Mouse (Mus musculus): Measurements from ENCODE around the gene Stub1. TPM values are rescaled to one million over a fixed set of nuclear protein-coding genes. Genes with fewer than 3 reads are reported as not detected.

Stub1 gene
- polyA plus RNA-seq, 1 experiment from 2014 or later: 322 TPM

GRCm38 (mm10) chr17:25843122-25843521 is 9.9 kb upstream of the Stub1 start:
- 92% methylated on average over 4 of the region's 4 CpGs for WGBS
- no peaks in the 10 kb centered on the region for H3K27me3 ChIP-seq (ENCODE audit: control insufficient read depth, insufficient read depth, low read length)
- no peak for DNase-seq (ENCODE audit: low spot score)
- peaks cover 6% of the 10 kb centered on the region for H3K4me1 ChIP-seq (replicated peaks; ENCODE audit: control insufficient read depth, insufficient read depth, low read length)
- H3K4me3 ChIP-seq (ENCODE audit: low read depth, low read length): peak overlapping the region; percentile 83
- H3K27ac ChIP-seq (ENCODE audit: low read depth, low read length): no peak overlapping the region
- H3K4me2 ChIP-seq (ENCODE audit: low read depth, low read length, severe bottlenecking): peak overlapping the region; percentile 97
- no peak overlapping the region; the same call in 1 of the 2 replicates for H3K9ac ChIP-seq (ENCODE audit: low read length)
- H3K9me3 ChIP-seq (ENCODE audit: control insufficient read depth, low read length): no peaks in the 10 kb centered on the region
- peaks cover 19% of the 10 kb centered on the region for H3K36me3 ChIP-seq (ENCODE audit: control insufficient read depth, insufficient read depth, low read length)
- ATAC-seq (replicated peaks; ENCODE audit: low FRiP score): no peak

DNA sequence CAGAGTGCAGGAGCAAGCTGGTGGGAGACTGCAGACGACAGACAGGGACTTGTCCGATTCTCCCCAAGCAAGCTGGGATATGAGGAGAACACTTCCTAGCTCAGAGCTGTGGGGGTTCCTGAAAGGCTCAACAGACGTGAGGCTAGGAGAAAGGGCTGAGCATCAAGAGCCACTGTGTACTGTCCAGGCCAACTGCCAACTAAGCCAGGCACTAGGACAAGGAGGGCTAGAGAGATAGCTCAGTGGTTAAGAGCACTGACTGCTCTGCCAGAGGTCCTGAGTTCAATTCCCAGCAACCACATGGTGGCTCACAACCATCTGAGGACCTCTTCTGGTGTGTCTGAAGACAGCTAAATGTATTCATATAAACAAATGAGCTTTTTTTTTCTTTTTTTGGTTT is 9.3 kb upstream of the Stub1 start:
- Histone ChIP-seq H3K36me3 (ENCODE audit: control insufficient read depth, insufficient read depth, low read length) (peaks cover 19% of the 10 kb centered on the region), H3K4me3 (ENCODE audit: low read depth, low read length) (no peak overlapping the region), H3K4me1 (replicated peaks; ENCODE audit: control insufficient read depth, insufficient read depth, low read length) (peaks cover 7% of the 10 kb centered on the region), H3K9ac (ENCODE audit: low read length) (no peak overlapping the region), H3K9me3 (ENCODE audit: control insufficient read depth, low read length) (no peaks in the 10 kb centered on the region), H3K27ac (ENCODE audit: low read depth, low read length) (no peak overlapping the region), H3K4me2 (ENCODE audit: low read depth, low read length, severe bottlenecking) (no peak overlapping the region), H3K27me3 (ENCODE audit: control insufficient read depth, insufficient read depth, low read length) (no peaks in the 10 kb centered on the region)
- DNase-seq (ENCODE audit: low spot score): no peak
- 81% methylated on average over 3 of the region's 3 CpGs for WGBS
- no peak for ATAC-seq (replicated peaks; ENCODE audit: low FRiP score)

DNA sequence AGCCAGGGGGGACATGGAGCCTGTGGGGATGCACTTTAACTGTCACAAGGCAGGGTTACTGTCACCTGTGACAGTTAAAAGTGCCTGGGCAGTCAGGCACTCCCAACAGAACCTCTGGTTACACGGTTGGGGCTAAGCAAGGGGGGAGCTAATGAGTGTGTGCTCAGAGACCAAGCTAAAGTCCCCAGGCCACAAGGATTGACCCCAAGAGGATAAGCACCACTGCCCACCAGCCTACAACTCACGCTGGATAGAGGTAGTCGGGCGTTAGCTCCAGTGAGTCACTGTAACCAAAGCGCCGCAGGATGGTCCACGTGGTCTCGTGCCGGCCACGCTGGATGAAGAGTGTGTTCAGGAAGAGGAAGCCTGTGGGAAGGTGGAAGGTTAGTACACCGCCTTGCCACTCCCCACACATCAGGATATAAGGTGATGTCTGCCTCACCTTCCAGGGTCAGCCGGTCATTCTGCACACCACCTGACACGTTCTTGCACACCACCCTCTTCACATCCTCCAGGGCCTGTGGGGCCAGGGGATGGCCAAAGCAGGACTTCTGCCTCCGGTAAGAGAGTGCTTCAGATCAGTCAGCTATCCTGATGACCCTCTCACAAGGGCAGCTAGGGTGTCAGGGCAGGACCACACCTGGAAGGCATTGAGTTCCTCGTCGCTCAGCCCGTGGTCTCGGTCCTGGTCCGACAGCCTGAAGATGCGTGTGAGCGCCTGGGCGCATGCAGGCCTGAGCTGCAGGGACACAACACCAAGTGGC is 8.1 kb upstream of the Stub1 start, which contains the start of gene Gm20683:
Gene Gm20683, minus strand, starts transcription at position 647 of the 764 bp plus-strand sequence.
- no peak for ATAC-seq (replicated peaks; ENCODE audit: low FRiP score)
- H3K4me2 ChIP-seq (ENCODE audit: low read depth, low read length, severe bottlenecking): no peak within 1 kb of the TSS
- H3K27ac ChIP-seq (ENCODE audit: low read depth, low read length): no peak within 1 kb of the TSS
- H3K9me3 ChIP-seq (ENCODE audit: control insufficient read depth, low read length): no peaks in the 10 kb centered on the region
- H3K36me3 ChIP-seq (ENCODE audit: control insufficient read depth, insufficient read depth, low read length): peaks cover 19% of the 10 kb centered on the region
- H3K4me3 ChIP-seq (ENCODE audit: low read depth, low read length): no peak within 1 kb of the TSS
- WGBS: 93% methylated on average over 22 of the region's 22 CpGs
- no peak within 1 kb of the TSS for H3K9ac ChIP-seq (ENCODE audit: low read length)
- peaks cover 17% of the 10 kb centered on the region for H3K4me1 ChIP-seq (replicated peaks; ENCODE audit: control insufficient read depth, insufficient read depth, low read length)
- no peaks in the 10 kb centered on the region for H3K27me3 ChIP-seq (ENCODE audit: control insufficient read depth, insufficient read depth, low read length)
- DNase-seq (ENCODE audit: low spot score): no peak

DNA sequence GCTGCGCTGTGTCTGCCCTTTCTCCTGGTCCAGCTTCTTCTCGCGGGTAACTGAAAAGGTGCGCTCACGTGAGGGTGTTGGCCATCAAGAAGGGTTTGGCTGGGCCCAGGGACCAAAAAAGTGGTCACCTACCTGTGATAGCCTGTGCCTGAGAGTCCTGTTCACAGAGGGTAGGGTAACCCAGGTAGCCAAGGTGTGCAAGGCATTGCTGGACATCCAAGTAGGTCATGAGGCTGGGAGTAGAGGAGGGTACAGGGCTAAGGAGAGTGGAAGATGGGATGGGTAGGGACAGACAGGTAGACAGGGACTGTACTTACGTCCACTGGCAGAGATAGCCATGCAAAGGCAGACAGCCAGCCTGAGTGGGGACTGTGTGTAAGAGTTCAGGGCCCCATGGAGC is 7.3 kb upstream of the Stub1 start:
- 92% methylated on average over 6 of the region's 6 CpGs for WGBS
- ATAC-seq (replicated peaks; ENCODE audit: low FRiP score) (no peak), DNase-seq (ENCODE audit: low spot score) (no peak)
- peaks cover 19% of the 10 kb centered on the region for H3K36me3 ChIP-seq (ENCODE audit: control insufficient read depth, insufficient read depth, low read length)
- no peak overlapping the region for H3K9ac ChIP-seq (ENCODE audit: low read length)
- H3K4me2 ChIP-seq (ENCODE audit: low read depth, low read length, severe bottlenecking): no peak overlapping the region
- peaks cover 18% of the 10 kb centered on the region for H3K4me1 ChIP-seq (replicated peaks; ENCODE audit: control insufficient read depth, insufficient read depth, low read length)
- H3K4me3 ChIP-seq (ENCODE audit: low read depth, low read length): no peak overlapping the region
- H3K9me3 ChIP-seq (ENCODE audit: control insufficient read depth, low read length): no peaks in the 10 kb centered on the region
- no peak overlapping the region for H3K27ac ChIP-seq (ENCODE audit: low read depth, low read length)
- no peaks in the 10 kb centered on the region for H3K27me3 ChIP-seq (ENCODE audit: control insufficient read depth, insufficient read depth, low read length)

DNA sequence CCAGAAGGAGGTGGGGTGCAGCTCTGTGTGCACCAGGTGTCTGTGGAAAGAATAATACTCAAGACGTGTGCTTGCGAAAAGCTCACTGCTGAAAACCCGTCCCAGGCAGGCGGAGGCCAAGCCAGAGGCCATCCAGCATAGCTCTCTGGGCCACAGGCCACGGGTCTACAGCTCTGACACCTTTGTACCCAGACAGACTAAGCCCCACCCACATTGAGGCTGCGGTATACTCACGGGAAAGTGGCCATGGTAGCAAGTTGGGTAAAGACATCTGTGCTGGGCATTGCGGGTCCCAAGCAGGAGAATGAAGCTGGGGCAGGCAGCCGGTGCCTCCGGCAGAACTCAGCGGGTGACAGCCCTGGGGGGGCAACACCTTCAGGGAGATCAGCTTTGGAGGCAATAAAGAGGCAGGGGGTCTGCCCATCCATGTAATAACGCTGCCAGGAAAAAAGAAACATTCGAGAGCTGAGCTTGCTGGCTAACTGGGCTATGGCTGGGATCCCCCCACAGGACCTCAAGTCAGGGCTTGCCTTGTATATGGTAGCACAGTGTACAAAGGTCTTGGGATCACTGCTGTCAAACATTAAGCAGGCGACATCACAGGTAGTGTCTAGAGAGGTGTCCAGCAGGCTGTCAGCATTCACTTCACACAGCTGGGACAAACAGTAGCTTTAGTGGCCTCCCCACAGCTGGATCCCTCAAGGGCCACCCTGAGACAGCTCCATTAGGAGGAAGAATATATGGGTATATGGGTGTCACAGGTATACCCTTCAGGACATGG is 6.4 kb upstream of the Stub1 start:
- Histone ChIP-seq H3K27ac (ENCODE audit: low read depth, low read length) (no peak overlapping the region), H3K4me3 (ENCODE audit: low read depth, low read length) (no peak overlapping the region), H3K27me3 (ENCODE audit: control insufficient read depth, insufficient read depth, low read length) (no peaks in the 10 kb centered on the region), H3K9me3 (ENCODE audit: control insufficient read depth, low read length) (no peaks in the 10 kb centered on the region), H3K9ac (ENCODE audit: low read length) (no peak overlapping the region), H3K36me3 (ENCODE audit: control insufficient read depth, insufficient read depth, low read length) (peaks cover 19% of the 10 kb centered on the region), H3K4me2 (ENCODE audit: low read depth, low read length, severe bottlenecking) (no peak overlapping the region), H3K4me1 (replicated peaks; ENCODE audit: control insufficient read depth, insufficient read depth, low read length) (peaks cover 23% of the 10 kb centered on the region)
- 88% methylated on average over 14 of the region's 14 CpGs for WGBS
- DNase-seq (ENCODE audit: low spot score) (no peak), ATAC-seq (replicated peaks; ENCODE audit: low FRiP score) (no peak)

DNA sequence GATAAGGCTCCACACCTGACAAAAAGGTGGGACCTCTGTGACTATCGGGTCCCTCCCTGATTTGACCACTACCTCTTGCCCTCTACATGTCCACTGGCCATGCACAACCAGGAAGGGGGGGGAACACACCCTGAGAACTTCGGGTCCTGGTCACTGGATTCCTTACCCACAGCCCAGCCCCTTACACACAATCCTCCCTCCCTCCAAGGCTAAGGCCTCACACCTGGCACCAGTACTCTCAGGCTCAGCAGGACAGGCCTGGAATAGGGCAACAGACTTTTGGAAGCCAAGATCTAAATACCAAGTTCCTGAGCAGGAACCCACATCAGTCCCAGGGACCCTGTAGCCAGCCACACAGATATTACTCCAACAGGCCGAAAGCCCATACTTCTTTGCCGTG is 5.7 kb upstream of the Stub1 start:
- no peak overlapping the region for H3K4me2 ChIP-seq (ENCODE audit: low read depth, low read length, severe bottlenecking)
- peaks cover 31% of the 10 kb centered on the region for H3K4me1 ChIP-seq (replicated peaks; ENCODE audit: control insufficient read depth, insufficient read depth, low read length)
- H3K27me3 ChIP-seq (ENCODE audit: control insufficient read depth, insufficient read depth, low read length): no peaks in the 10 kb centered on the region
- DNase-seq (ENCODE audit: low spot score): no peak
- H3K36me3 ChIP-seq (ENCODE audit: control insufficient read depth, insufficient read depth, low read length): peaks cover 19% of the 10 kb centered on the region
- no peak overlapping the region for H3K27ac ChIP-seq (ENCODE audit: low read depth, low read length)
- H3K9me3 ChIP-seq (ENCODE audit: control insufficient read depth, low read length): no peaks in the 10 kb centered on the region
- no peak overlapping the region for H3K4me3 ChIP-seq (ENCODE audit: low read depth, low read length)
- H3K9ac ChIP-seq (ENCODE audit: low read length): no peak overlapping the region
- ATAC-seq (replicated peaks; ENCODE audit: low FRiP score): no peak
- WGBS: 95% methylated on average over 4 of the region's 4 CpGs

DNA sequence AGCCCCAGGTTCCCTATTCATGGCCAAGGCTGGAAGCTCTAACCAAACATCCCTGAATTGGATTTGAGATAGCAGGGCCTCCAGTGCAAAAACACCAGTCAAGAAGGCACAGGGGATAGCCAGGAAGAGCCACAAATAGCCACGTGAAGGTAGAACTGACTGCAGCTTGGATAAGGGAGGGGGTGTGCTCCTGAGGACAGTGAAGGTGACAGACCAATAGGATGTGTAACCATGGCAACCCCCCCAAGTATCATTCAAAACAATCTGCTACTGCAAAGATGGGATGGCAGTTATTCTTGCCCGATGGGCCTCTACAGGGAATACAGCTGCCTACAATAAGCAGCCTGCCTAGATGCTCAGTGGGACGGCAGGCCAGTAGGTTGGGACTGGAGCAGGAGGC is 4.3 kb upstream of the Stub1 start:
- no peak for DNase-seq (ENCODE audit: low spot score)

DNA sequence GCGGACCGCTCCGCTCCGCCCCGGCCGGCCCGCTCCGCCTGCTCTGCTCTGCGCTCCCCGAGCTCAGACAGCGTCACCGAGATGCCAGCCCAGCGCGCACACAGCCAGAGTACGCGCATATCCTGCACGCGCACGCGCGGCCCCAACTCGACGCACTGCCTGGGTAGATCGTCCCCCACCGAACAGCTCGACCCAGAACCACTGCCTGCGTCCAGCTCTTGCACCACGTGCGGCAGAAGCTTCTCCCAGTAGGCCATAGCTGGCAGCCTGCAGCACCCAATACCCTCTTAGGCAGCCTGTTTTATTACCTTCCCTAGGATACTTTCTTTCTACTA is 3.8 kb upstream of the Stub1 start, which contains the start of gene Rhbdl1:
Gene Rhbdl1, minus strand, starts transcription at position 220 of the 335 bp plus-strand sequence.
- WGBS: 2% methylated on average over 29 of the region's 29 CpGs

More for the DNA sequence above, 4.3 kb upstream of the Stub1 start:
- Histone ChIP-seq H3K27ac (ENCODE audit: low read depth, low read length) (peak overlapping the region; percentile 50; the same call in 1 of the 2 replicates), H3K27me3 (ENCODE audit: control insufficient read depth, insufficient read depth, low read length) (no peaks in the 10 kb centered on the region), H3K9me3 (ENCODE audit: control insufficient read depth, low read length) (no peaks in the 10 kb centered on the region), H3K36me3 (ENCODE audit: control insufficient read depth, insufficient read depth, low read length) (peaks cover 19% of the 10 kb centered on the region), H3K4me2 (ENCODE audit: low read depth, low read length, severe bottlenecking) (peak overlapping the region; percentile 79; the same call in 1 of the 2 replicates), H3K4me1 (replicated peaks; ENCODE audit: control insufficient read depth, insufficient read depth, low read length) (peaks cover 28% of the 10 kb centered on the region), H3K4me3 (ENCODE audit: low read depth, low read length) (no peak overlapping the region), H3K9ac (ENCODE audit: low read length) (peak overlapping the region; percentile 58)
- no peak for ATAC-seq (replicated peaks; ENCODE audit: low FRiP score)
- WGBS: 57% methylated on average over 3 of the region's 3 CpGs

More for the DNA sequence above, 3.8 kb upstream of the Stub1 start, which contains the start of gene Rhbdl1:
- Histone ChIP-seq H3K9me3 (ENCODE audit: control insufficient read depth, low read length) (no peaks in the 10 kb centered on the region), H3K27me3 (ENCODE audit: control insufficient read depth, insufficient read depth, low read length) (no peaks in the 10 kb centered on the region), H3K27ac (ENCODE audit: low read depth, low read length) (peak within 1 kb of the TSS; percentile 50), H3K4me1 (replicated peaks; ENCODE audit: control insufficient read depth, insufficient read depth, low read length) (peaks cover 28% of the 10 kb centered on the region), H3K4me2 (ENCODE audit: low read depth, low read length, severe bottlenecking) (peak within 1 kb of the TSS; percentile 79), H3K4me3 (ENCODE audit: low read depth, low read length) (peak within 1 kb of the TSS; percentile 30), H3K36me3 (ENCODE audit: control insufficient read depth, insufficient read depth, low read length) (peaks cover 15% of the 10 kb centered on the region), H3K9ac (ENCODE audit: low read length) (peak within 1 kb of the TSS; percentile 58)
- ATAC-seq (replicated peaks; ENCODE audit: low FRiP score) (peak; percentile 16; the same call in 1 of the 2 replicates), DNase-seq (ENCODE audit: low spot score) (peak; percentile 81)
